Mouse (Mus musculus) bone marrow, adult 2 months (tissue): ENCODE results near the gene Cct2.

Experiments used
- CTCF ChIP-seq: fragments of 200-500 bp; IDR thresholded peaks from 2 replicates; pipeline ENCODE4 v1.5.1; 2011; ENCODE audit warnings: low read length, control low read depth; ENCODE audit not compliant: control insufficient read depth, insufficient read depth
- POLR2A ChIP-seq: fragments of 200-500 bp; IDR thresholded peaks from 2 replicates; pipeline ENCODE4 v1.6.1; 2011; ENCODE audit warnings: low read depth, mild to moderate bottlenecking, control low read depth, low read length, borderline replicate concordance; ENCODE audit not compliant: control insufficient read depth

- TF ChIP-seq CTCF (no peak), POLR2A (no peak)
Observed at GRCm38 (mm10) chr10:117100175-117100574, 36.6 kb upstream of the Cct2 start.
